Mouse (Mus musculus) MN1 (cell line): ENCODE data around the gene Pdcd2l.

Experiments used
- DNase-seq: peaks from one replicate; pipeline ENCODE4 v3.0.0-alpha.2; 2016; ENCODE audit warnings: low spot score

The Pdcd2l gene

GRCm38 (mm10) chr7:34196132-34197128 is at the start of gene Pdcd2l:
Gene Pdcd2l, minus strand, starts transcription at chr7:34196661.
- peak; percentile 87 for DNase-seq

- no peak for DNase-seq
Measured at GRCm38 (mm10) chr7:34242176-34242575, 45.7 kb upstream of the Pdcd2l start.

- DNase-seq, result no peak
Measured at GRCm38 (mm10) chr7:34238086-34238485, 41.6 kb upstream of the Pdcd2l start.

- DNase-seq, result no peak
Measured at GRCm38 (mm10) chr7:34235602-34236001, 39.1 kb upstream of the Pdcd2l start.

- no peak for DNase-seq
Measured at GRCm38 (mm10) chr7:34234610-34235561, 38.4 kb upstream of the Pdcd2l start.

- DNase-seq, result peak; percentile 96
Measured at GRCm38 (mm10) chr7:34233909-34234609, 37.6 kb upstream of the Pdcd2l start.

- DNase-seq, result no peak
Measured at GRCm38 (mm10) chr7:34232785-34233725, 36.6 kb upstream of the Pdcd2l start.

- DNase-seq, result peak; percentile 87
Measured at GRCm38 (mm10) chr7:34230116-34230515, 33.7 kb upstream of the Pdcd2l start, which contains the start of gene Gpi1. Gene Gpi1, minus strand, starts transcription at chr7:34230336.

GRCm38 (mm10) chr7:34229691-34230111 is 33.2 kb upstream of the Pdcd2l start:
- peak; percentile 65 for DNase-seq

GRCm38 (mm10) chr7:34229153-34229552 is 32.7 kb upstream of the Pdcd2l start:
- DNase-seq, result no peak

- DNase-seq, result peak; percentile 34
Measured at GRCm38 (mm10) chr7:34228641-34229040, 32.2 kb upstream of the Pdcd2l start.

- no peak for DNase-seq
Measured at GRCm38 (mm10) chr7:34226846-34227245, 30.4 kb upstream of the Pdcd2l start.

GRCm38 (mm10) chr7:34226086-34226485 is 29.6 kb upstream of the Pdcd2l start:
- no peak for DNase-seq

GRCm38 (mm10) chr7:34224308-34224707 is 27.8 kb upstream of the Pdcd2l start:
- DNase-seq, result no peak

- DNase-seq, result no peak
Measured at GRCm38 (mm10) chr7:34222340-34222739, 25.9 kb upstream of the Pdcd2l start.

GRCm38 (mm10) chr7:34221594-34222250 is 25.3 kb upstream of the Pdcd2l start:
- DNase-seq, result no peak

GRCm38 (mm10) chr7:34218496-34218895 is 22.0 kb upstream of the Pdcd2l start:
- DNase-seq, result no peak

GRCm38 (mm10) chr7:34216474-34216873 is 20.0 kb upstream of the Pdcd2l start:
- no peak for DNase-seq

GRCm38 (mm10) chr7:34215481-34215880 is 19.0 kb upstream of the Pdcd2l start:
- DNase-seq, result no peak

GRCm38 (mm10) chr7:34214644-34215043 is 18.2 kb upstream of the Pdcd2l start:
- no peak for DNase-seq
